Mouse (Mus musculus) hindbrain, embryonic 15.5 days (tissue): ENCODE data around the gene Rnf141. TPM values are rescaled to one million over a fixed set of nuclear protein-coding genes. Genes with fewer than 3 reads are reported as not detected.

Experiments used
- microRNA-seq: library from miRNA; unstranded; fragments of <30 nt; microRNA quantifications from one replicate; pipeline ENCODE4, GENCODE M21; 2016
- polyA plus RNA-seq: library from polyadenylated mRNA; unstranded; fragments of >200 nt; fragmentation: Nextera tagmentation; extraction: Ambion mirVana; gene quantifications from 2 replicates; pipeline ENCODE4 v1.2.1, GENCODE M21; 2015

Rnf141 gene
- polyA plus RNA-seq, 1 experiment from 2014 or later = 37.9 TPM

Small RNA genes lying within 50 kb of the gene (microRNA-seq; reads per million reads assigned to microRNA genes)
- gene Gm47282 = not detected

Other genes with a start within 250 kb of the Rnf141 start
- gene Sbf2, start 229.5 kb downstream of the Rnf141 start, polyA plus RNA-seq = 55.1 and 56.7 TPM in 2 replicates
- 4.0 TPM in 2 replicates for gene Adm, start 216.8 kb downstream of the Rnf141 start, polyA plus RNA-seq
- 11.9 TPM in 2 replicates for gene Ampd3, start 76.3 kb downstream of the Rnf141 start, polyA plus RNA-seq
- 4.3 and 4.9 TPM in 2 replicates for gene Lyve1, start 18.8 kb upstream of the Rnf141 start, polyA plus RNA-seq
- 1.1 and 1.2 TPM in 2 replicates for gene Mrvi1, start 138.0 kb upstream of the Rnf141 start, polyA plus RNA-seq
- gene Ctr9, start 184.5 kb upstream of the Rnf141 start, polyA plus RNA-seq = 76.0 and 78.0 TPM in 2 replicates
- 1,003 and 1,033 TPM in 2 replicates for gene Eif4g2, start 238.6 kb upstream of the Rnf141 start, polyA plus RNA-seq